Mouse (Mus musculus): Measurements from ENCODE around the gene Dmwd.

The Dmwd gene

GRCm38 (mm10) chr7:19050172-19050571 lies 25.9 kb upstream of the Dmwd start:
- peaks cover 90% of the 10 kb centered on the region for H3K36me3 ChIP-seq (ENCODE audit: insufficient read depth, low read length)
- peaks cover 50% of the 10 kb centered on the region for H3K4me1 ChIP-seq (replicated peaks; ENCODE audit: low read depth, low read length)
- no peak overlapping the region for H3K4me3 ChIP-seq (replicated peaks; ENCODE audit: low read length)
- H3K27me3 ChIP-seq (ENCODE audit: insufficient read depth, low read length) = no peaks in the 10 kb centered on the region
- TF ChIP-seq NANOG (IDR thresholded peaks at IDR 0.05; ENCODE audit: borderline replicate concordance, low read length) (no peak), POU5F1 (IDR thresholded peaks at IDR 0.05; ENCODE audit: borderline replicate concordance, low read length) (no peak), CTCF (conservative IDR thresholded peaks at IDR 0.05; ENCODE audit: low read length) (no peak)
- H3K9me3 ChIP-seq (ENCODE audit: low read length) = no peaks in the 10 kb centered on the region

DNA sequence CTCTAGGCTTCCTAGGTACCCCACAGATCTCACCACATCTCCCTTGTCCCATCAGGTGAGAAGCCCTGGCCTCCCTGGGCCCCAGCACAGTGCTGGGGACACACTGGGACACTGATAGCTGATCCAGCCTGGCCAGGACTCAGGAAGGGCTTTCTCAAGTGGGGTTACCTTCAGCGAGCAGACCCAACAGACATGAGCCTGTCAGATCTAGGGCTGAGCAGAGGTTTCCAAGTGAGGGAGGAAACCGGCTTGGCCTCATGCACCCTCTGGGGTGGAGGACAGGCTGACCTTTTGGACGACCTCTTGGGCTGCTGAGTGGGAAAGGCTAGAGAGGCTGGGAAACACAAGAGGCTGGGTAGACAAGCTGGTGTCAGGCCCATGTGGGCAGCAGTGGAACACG lies 24.9 kb upstream of the Dmwd start:
- peaks cover 90% of the 10 kb centered on the region for H3K36me3 ChIP-seq (ENCODE audit: insufficient read depth, low read length)
- TF ChIP-seq CTCF (conservative IDR thresholded peaks at IDR 0.05; ENCODE audit: low read length) (no peak), POU5F1 (IDR thresholded peaks at IDR 0.05; ENCODE audit: borderline replicate concordance, low read length) (no peak), NANOG (IDR thresholded peaks at IDR 0.05; ENCODE audit: borderline replicate concordance, low read length) (no peak)

GRCm38 (mm10) chr7:19052345-19053135 lies 23.5 kb upstream of the Dmwd start:
- no peaks in the 10 kb centered on the region for H3K27me3 ChIP-seq (ENCODE audit: insufficient read depth, low read length)
- H3K4me1 ChIP-seq (replicated peaks; ENCODE audit: low read depth, low read length) = peaks cover 43% of the 10 kb centered on the region

More for the DNA sequence above, 24.9 kb upstream of the Dmwd start:
- Histone ChIP-seq H3K9me3 (ENCODE audit: low read length) (no peaks in the 10 kb centered on the region), H3K4me1 (replicated peaks; ENCODE audit: low read depth, low read length) (peaks cover 50% of the 10 kb centered on the region), H3K4me3 (replicated peaks; ENCODE audit: low read length) (no peak overlapping the region), H3K27me3 (ENCODE audit: insufficient read depth, low read length) (no peaks in the 10 kb centered on the region)

GRCm38 (mm10) chr7:19053136-19053532 lies 22.9 kb upstream of the Dmwd start:
- Histone ChIP-seq H3K4me1 (replicated peaks; ENCODE audit: low read depth, low read length) (peaks cover 43% of the 10 kb centered on the region), H3K27me3 (ENCODE audit: insufficient read depth, low read length) (no peaks in the 10 kb centered on the region), H3K4me3 (replicated peaks; ENCODE audit: low read length) (peak overlapping the region; percentile 43; the same call in 1 of the 2 replicates), H3K36me3 (ENCODE audit: insufficient read depth, low read length) (peaks cover 70% of the 10 kb centered on the region), H3K9me3 (ENCODE audit: low read length) (no peaks in the 10 kb centered on the region)
- TF ChIP-seq NANOG (IDR thresholded peaks at IDR 0.05; ENCODE audit: borderline replicate concordance, low read length) = no peak
- no peak for TF ChIP-seq CTCF (conservative IDR thresholded peaks at IDR 0.05; ENCODE audit: low read length)
- no peak for TF ChIP-seq POU5F1 (IDR thresholded peaks at IDR 0.05; ENCODE audit: borderline replicate concordance, low read length)

More at GRCm38 (mm10) chr7:19052345-19053135, 23.5 kb upstream of the Dmwd start:
- TF ChIP-seq POU5F1 (IDR thresholded peaks at IDR 0.05; ENCODE audit: borderline replicate concordance, low read length) = no peak
- H3K9me3 ChIP-seq (ENCODE audit: low read length) = no peaks in the 10 kb centered on the region
- peak overlapping the region; percentile 43; the same call in 1 of the 2 replicates for H3K4me3 ChIP-seq (replicated peaks; ENCODE audit: low read length)
- peaks cover 76% of the 10 kb centered on the region for H3K36me3 ChIP-seq (ENCODE audit: insufficient read depth, low read length)

DNA sequence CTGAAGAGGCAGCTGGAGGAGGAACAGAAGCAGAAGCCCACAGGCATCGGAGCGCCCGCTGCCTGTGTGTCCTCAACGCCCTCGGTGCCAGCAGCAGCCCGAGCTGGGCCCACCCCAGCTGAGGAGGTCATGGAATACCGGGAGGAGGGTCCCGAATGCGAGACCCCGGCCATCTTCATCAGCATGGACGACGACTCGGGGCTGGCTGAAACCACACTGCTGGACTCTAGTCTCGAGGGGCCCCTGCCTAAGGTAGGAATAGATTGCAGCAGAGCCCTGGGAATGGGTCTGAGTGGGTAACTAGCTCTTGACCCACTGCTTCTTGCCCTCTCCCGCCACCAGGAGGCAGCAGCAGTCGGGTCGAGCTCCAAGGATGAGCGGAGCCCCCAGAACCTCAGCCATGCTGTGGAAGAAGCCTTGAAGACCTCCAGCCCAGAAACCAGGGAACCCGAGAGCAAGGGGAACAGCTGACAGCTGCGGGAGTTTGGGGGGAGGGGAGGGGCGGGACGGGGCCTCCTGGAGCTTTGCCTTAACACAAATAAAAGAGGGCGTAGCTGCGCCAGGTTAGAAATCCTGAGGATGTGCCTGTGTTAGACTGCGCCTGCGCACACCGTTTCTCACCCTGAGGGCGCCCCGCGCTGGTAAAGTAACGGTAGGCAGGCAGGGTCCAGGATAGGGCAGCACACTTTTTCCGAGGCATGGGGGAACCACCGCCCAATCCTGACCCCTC lies 21.8 kb upstream of the Dmwd start, which contains the start of gene Rsph6a:
Gene Rsph6a (plus strand): TSS at position 644 of the 730 bp plus-strand sequence.
- TF ChIP-seq POU5F1 (IDR thresholded peaks at IDR 0.05; ENCODE audit: borderline replicate concordance, low read length) = no peak
- TF ChIP-seq CTCF (conservative IDR thresholded peaks at IDR 0.05; ENCODE audit: low read length) = peak; percentile 52
- no peaks in the 10 kb centered on the region for H3K27me3 ChIP-seq (ENCODE audit: insufficient read depth, low read length)

DNA sequence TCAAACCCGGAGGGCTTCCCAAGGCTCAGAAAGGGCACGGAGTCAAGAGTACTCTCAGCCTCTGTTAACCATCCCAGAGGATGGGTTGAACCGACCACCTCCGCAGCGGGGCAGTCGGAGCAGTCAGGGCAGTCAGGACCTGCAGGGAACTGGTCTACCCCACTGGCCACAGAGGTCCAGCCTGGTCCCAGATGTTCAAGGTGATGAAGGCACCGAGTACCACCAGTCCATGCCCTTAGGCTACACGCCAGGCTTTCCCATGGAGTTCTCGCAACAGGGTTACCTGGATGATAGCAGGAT lies 21.3 kb upstream of the Dmwd start:
- Histone ChIP-seq H3K36me3 (ENCODE audit: insufficient read depth, low read length) (peaks cover 54% of the 10 kb centered on the region), H3K4me1 (replicated peaks; ENCODE audit: low read depth, low read length) (peaks cover 43% of the 10 kb centered on the region), H3K27me3 (ENCODE audit: insufficient read depth, low read length) (0 out of 2 replicates have a peak, but pooled peaks cover 2% of the 10 kb centered on the region), H3K9me3 (ENCODE audit: low read length) (no peaks in the 10 kb centered on the region), H3K4me3 (replicated peaks; ENCODE audit: low read length) (peak overlapping the region; percentile 21; the same call in 1 of the 2 replicates)
- TF ChIP-seq CTCF (conservative IDR thresholded peaks at IDR 0.05; ENCODE audit: low read length) = no peak
- TF ChIP-seq NANOG (IDR thresholded peaks at IDR 0.05; ENCODE audit: borderline replicate concordance, low read length) = no peak
- TF ChIP-seq POU5F1 (IDR thresholded peaks at IDR 0.05; ENCODE audit: borderline replicate concordance, low read length) = no peak

More for the DNA sequence above, 21.8 kb upstream of the Dmwd start, which contains the start of gene Rsph6a:
- Histone ChIP-seq H3K4me1 (replicated peaks; ENCODE audit: low read depth, low read length) (peaks cover 43% of the 10 kb centered on the region), H3K9me3 (ENCODE audit: low read length) (no peaks in the 10 kb centered on the region), H3K36me3 (ENCODE audit: insufficient read depth, low read length) (peaks cover 59% of the 10 kb centered on the region), H3K4me3 (replicated peaks; ENCODE audit: low read length) (peak within 1 kb of the TSS; percentile 51)

DNA sequence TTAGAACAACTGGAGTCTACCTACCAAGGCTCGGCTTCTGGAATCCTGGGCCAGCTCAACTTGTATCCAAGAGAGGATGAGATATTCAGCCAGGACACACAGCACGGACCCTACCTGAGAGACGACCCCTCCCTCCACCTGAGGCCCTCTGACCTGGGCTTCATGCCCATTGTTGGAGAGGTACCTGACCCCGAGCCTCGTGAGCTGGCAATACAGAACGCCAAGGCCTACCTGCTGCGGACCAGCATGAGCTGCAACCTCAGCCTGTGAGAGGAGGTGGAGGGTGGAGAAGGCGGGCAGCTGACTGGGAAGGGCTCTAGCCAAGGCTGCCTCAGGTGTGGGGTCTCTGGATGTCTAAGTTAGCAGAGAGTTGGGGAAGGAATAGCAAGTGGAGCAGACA lies 20.9 kb upstream of the Dmwd start:
- Histone ChIP-seq H3K4me3 (replicated peaks; ENCODE audit: low read length) (peak overlapping the region; percentile 21; the same call in 1 of the 2 replicates), H3K36me3 (ENCODE audit: insufficient read depth, low read length) (peaks cover 50% of the 10 kb centered on the region), H3K9me3 (ENCODE audit: low read length) (no peaks in the 10 kb centered on the region), H3K4me1 (replicated peaks; ENCODE audit: low read depth, low read length) (peaks cover 43% of the 10 kb centered on the region), H3K27me3 (ENCODE audit: insufficient read depth, low read length) (0 out of 2 replicates have a peak, but pooled peaks cover 2% of the 10 kb centered on the region)
- TF ChIP-seq POU5F1 (IDR thresholded peaks at IDR 0.05; ENCODE audit: borderline replicate concordance, low read length) (no peak), NANOG (IDR thresholded peaks at IDR 0.05; ENCODE audit: borderline replicate concordance, low read length) (no peak), CTCF (conservative IDR thresholded peaks at IDR 0.05; ENCODE audit: low read length) (no peak)

GRCm38 (mm10) chr7:19057405-19057804 lies 18.6 kb upstream of the Dmwd start:
- Histone ChIP-seq H3K9me3 (ENCODE audit: low read length) (no peaks in the 10 kb centered on the region), H3K4me3 (replicated peaks; ENCODE audit: low read length) (no peak overlapping the region), H3K4me1 (replicated peaks; ENCODE audit: low read depth, low read length) (peaks cover 29% of the 10 kb centered on the region), H3K27me3 (ENCODE audit: insufficient read depth, low read length) (peaks cover 6% of the 10 kb centered on the region), H3K36me3 (ENCODE audit: insufficient read depth, low read length) (peaks cover 27% of the 10 kb centered on the region)
- TF ChIP-seq POU5F1 (IDR thresholded peaks at IDR 0.05; ENCODE audit: borderline replicate concordance, low read length) (no peak), NANOG (IDR thresholded peaks at IDR 0.05; ENCODE audit: borderline replicate concordance, low read length) (no peak), CTCF (conservative IDR thresholded peaks at IDR 0.05; ENCODE audit: low read length) (no peak)
